Mouse (Mus musculus) effector memory CD4-positive, alpha-beta T cell, adult 7 months (primary cell): Measurements from ENCODE around the gene Apol7b. TPM values are rescaled to one million over a fixed set of nuclear protein-coding genes. Genes with fewer than 3 reads are reported as not detected.

Experiments
- polyA plus RNA-seq: library from polyadenylated mRNA; unstranded; fragments of 100-300 nt; shearing (Covaris generic); gene quantifications from one replicate; pipeline ENCODE4 v1.2.1, GENCODE M21; 2017

Apol7b gene
- 4.7 TPM for polyA plus RNA-seq

GRCm38 (mm10) chr15:77447392-77447791 is at the start of gene Apol7b:
TSS of gene Apol7b (minus strand) at chr15:77447492.

GRCm38 (mm10) chr15:77476693-77477092 is 29.4 kb upstream of the Apol7b start, which contains the start of gene Apol10a:
TSS of gene Apol10a (plus strand) at chr15:77477047.

DNA sequence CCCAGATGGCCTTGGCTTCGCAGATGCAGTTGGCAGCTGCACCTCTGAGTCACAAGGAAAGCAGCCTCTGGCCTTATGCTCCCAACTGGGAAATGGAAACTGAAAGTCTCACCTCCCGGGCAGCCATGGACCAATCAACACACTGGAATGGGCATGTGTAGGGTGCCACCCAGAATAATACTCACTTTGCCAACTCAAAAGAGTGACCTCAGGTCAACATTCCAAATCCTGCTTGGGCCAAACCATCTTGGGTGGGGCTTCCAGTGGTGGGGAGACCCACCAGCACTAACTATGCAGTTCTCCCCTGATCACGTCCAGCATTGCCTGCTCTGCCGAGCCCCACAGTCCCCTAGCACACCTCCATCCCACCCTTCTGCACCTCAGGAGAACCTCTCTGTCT is 36.3 kb downstream of the Apol7b start, which contains the start of gene Apol9a:
Gene Apol9a (minus strand): TSS at position 101 of the 400 bp plus-strand sequence.

GRCm38 (mm10) chr15:77399027-77399426 is 48.3 kb downstream of the Apol7b start, which contains the start of gene Apol7a:
TSS of gene Apol7a (minus strand) at chr15:77399110.

Other genes with a start within 250 kb of the Apol7b start
- 0.62 TPM for gene Rbfox2, start 140.5 kb downstream of the Apol7b start, polyA plus RNA-seq
- gene Apol7a, start 48.4 kb downstream of the Apol7b start, polyA plus RNA-seq, result not detected
- gene Apol9a, start 36.4 kb downstream of the Apol7b start, polyA plus RNA-seq, result 0.90 TPM
- gene Apol10a, start 29.6 kb upstream of the Apol7b start, polyA plus RNA-seq, result 0.61 TPM
- 0.22 TPM for gene Apol11a, start 60.8 kb upstream of the Apol7b start, polyA plus RNA-seq
- not detected for gene Apol7c, start 85.8 kb upstream of the Apol7b start, polyA plus RNA-seq
- gene 1700025B11Rik, start 114.4 kb upstream of the Apol7b start, polyA plus RNA-seq, result not detected
- gene Apol10b, start 148.6 kb upstream of the Apol7b start, polyA plus RNA-seq, result 2.8 TPM
- not detected for gene Gm36245, start 151.8 kb upstream of the Apol7b start, polyA plus RNA-seq
- 0.43 TPM for gene Apol11b, start 195.8 kb upstream of the Apol7b start, polyA plus RNA-seq